Mouse (Mus musculus): ENCODE measurements around the gene Cflar. TPM values are rescaled to one million over a fixed set of nuclear protein-coding genes. Genes with fewer than 3 reads are reported as not detected.

Cflar gene
- polyA plus RNA-seq, 1 experiment from 2014 or later = 42.0 TPM

GRCm38 (mm10) chr1:58716162-58716882, 5.0 kb downstream of the Cflar start:
- Histone ChIP-seq H3K27ac (ENCODE audit: low read length) (peak overlapping the region; percentile 78), H3K9ac (ENCODE audit: low read length) (0 out of 2 replicates have a peak overlapping the region, but pooled peaks have one; percentile 25)

DNA sequence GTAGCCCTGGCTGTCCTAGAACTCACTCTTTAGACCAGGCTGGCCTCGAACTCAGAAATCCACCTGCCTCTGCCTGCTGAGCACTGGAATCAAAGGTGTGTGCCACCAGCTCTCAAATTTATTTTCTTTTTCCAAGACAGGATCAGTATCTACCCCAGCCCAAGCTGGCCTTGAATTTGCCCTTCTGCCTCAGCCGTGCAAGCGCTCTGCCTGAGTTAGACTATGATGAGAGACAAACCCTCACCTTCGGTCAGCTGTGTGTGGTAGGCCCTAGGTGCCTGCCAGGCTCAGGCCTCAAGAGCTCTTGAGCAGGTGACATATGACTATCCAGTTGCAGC, 5.5 kb downstream of the Cflar start:
- Histone ChIP-seq H3K9me3 (replicated peaks; ENCODE audit: control insufficient read depth, low read length) (no peaks in the 10 kb centered on the region), H3K36me3 (ENCODE audit: control insufficient read depth, insufficient read depth) (peaks cover 16% of the 10 kb centered on the region), H3K27ac (ENCODE audit: low read length) (peak overlapping the region; percentile 78), H3K4me1 (ENCODE audit: control insufficient read depth, insufficient read depth, low read length) (peaks cover 33% of the 10 kb centered on the region), H3K9ac (ENCODE audit: low read length) (no peak overlapping the region), H3K27me3 (ENCODE audit: control insufficient read depth, insufficient read depth, low read length) (no peaks in the 10 kb centered on the region), H3K4me3 (ENCODE audit: low read length) (no peak overlapping the region), H3K4me2 (ENCODE audit: low read depth, low read length) (0 out of 2 replicates have a peak overlapping the region, but pooled peaks have one; percentile 52)
- WGBS = 89% methylated on average over 4 of the region's 4 CpGs
- ATAC-seq (replicated peaks; ENCODE audit: extremely low read depth, insufficient read depth, low FRiP score) = no peak

More at GRCm38 (mm10) chr1:58716162-58716882, 5.0 kb downstream of the Cflar start:
- no peak for ATAC-seq (replicated peaks; ENCODE audit: extremely low read depth, insufficient read depth, low FRiP score)
- Histone ChIP-seq H3K4me1 (ENCODE audit: control insufficient read depth, insufficient read depth, low read length) (peaks cover 31% of the 10 kb centered on the region), H3K36me3 (ENCODE audit: control insufficient read depth, insufficient read depth) (peaks cover 16% of the 10 kb centered on the region), H3K4me3 (ENCODE audit: low read length) (peak overlapping the region; percentile 24), H3K27me3 (ENCODE audit: control insufficient read depth, insufficient read depth, low read length) (no peaks in the 10 kb centered on the region), H3K4me2 (ENCODE audit: low read depth, low read length) (peak overlapping the region; percentile 52), H3K9me3 (replicated peaks; ENCODE audit: control insufficient read depth, low read length) (no peaks in the 10 kb centered on the region)
- 45% methylated on average over 7 of the region's 7 CpGs for WGBS

- peaks cover 16% of the 10 kb centered on the region for H3K36me3 ChIP-seq (ENCODE audit: control insufficient read depth, insufficient read depth)
- 89% methylated on average over 8 of the region's 8 CpGs for WGBS
- no peak overlapping the region for H3K4me2 ChIP-seq (ENCODE audit: low read depth, low read length)
- H3K9me3 ChIP-seq (replicated peaks; ENCODE audit: control insufficient read depth, low read length) = no peaks in the 10 kb centered on the region
- no peak overlapping the region for H3K9ac ChIP-seq (ENCODE audit: low read length)
- ATAC-seq (replicated peaks; ENCODE audit: extremely low read depth, insufficient read depth, low FRiP score) = no peak
- no peak overlapping the region for H3K27ac ChIP-seq (ENCODE audit: low read length)
- H3K27me3 ChIP-seq (ENCODE audit: control insufficient read depth, insufficient read depth, low read length) = no peaks in the 10 kb centered on the region
- peaks cover 39% of the 10 kb centered on the region for H3K4me1 ChIP-seq (ENCODE audit: control insufficient read depth, insufficient read depth, low read length)
- H3K4me3 ChIP-seq (ENCODE audit: low read length) = no peak overlapping the region
Measured at GRCm38 (mm10) chr1:58717589-58718270, 6.4 kb downstream of the Cflar start.

DNA sequence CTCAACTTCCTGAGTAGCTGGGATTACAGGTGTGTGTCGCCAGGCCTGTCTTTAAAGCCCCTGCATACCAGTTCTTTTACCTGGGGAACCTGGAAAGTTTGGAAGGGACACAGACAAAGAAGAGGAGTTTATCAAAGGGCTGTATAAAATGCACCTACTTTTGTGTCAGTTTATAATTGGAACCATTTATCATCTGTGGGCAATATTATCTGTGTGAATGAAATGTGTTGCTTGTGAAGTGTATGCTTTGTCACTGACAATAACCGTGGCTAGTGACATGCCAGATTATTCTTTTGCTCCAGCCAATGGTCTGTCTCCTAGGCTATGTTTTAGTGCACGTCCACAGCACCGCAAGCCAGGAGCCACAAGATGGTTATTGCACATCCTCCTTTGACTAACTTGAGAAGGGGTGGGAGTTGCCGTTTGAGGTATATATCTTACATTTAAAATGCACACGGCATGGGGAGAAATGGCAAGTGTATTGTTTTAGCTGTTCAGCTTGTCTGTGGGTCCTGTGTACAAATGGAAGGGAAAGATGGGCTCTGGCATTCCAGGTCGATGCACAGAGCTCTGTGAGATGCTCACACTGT, 8.1 kb downstream of the Cflar start:
- Histone ChIP-seq H3K9ac (ENCODE audit: low read length) (no peak overlapping the region), H3K27ac (ENCODE audit: low read length) (no peak overlapping the region)

GRCm38 (mm10) chr1:58720090-58720489, 8.8 kb downstream of the Cflar start:
- WGBS = 77% methylated on average over 8 of the region's 8 CpGs

More for the DNA sequence above, 8.1 kb downstream of the Cflar start:
- Histone ChIP-seq H3K27me3 (ENCODE audit: control insufficient read depth, insufficient read depth, low read length) (no peaks in the 10 kb centered on the region), H3K4me3 (ENCODE audit: low read length) (no peak overlapping the region), H3K4me1 (ENCODE audit: control insufficient read depth, insufficient read depth, low read length) (peaks cover 36% of the 10 kb centered on the region), H3K4me2 (ENCODE audit: low read depth, low read length) (no peak overlapping the region), H3K9me3 (replicated peaks; ENCODE audit: control insufficient read depth, low read length) (no peaks in the 10 kb centered on the region), H3K36me3 (ENCODE audit: control insufficient read depth, insufficient read depth) (peaks cover 16% of the 10 kb centered on the region)
- 71% methylated on average over 7 of the region's 7 CpGs for WGBS
- ATAC-seq (replicated peaks; ENCODE audit: extremely low read depth, insufficient read depth, low FRiP score) = no peak

GRCm38 (mm10) chr1:58720988-58721387, 9.7 kb downstream of the Cflar start:
- Histone ChIP-seq H3K27me3 (ENCODE audit: control insufficient read depth, insufficient read depth, low read length) (no peaks in the 10 kb centered on the region), H3K4me1 (ENCODE audit: control insufficient read depth, insufficient read depth, low read length) (peaks cover 26% of the 10 kb centered on the region), H3K4me3 (ENCODE audit: low read length) (no peak overlapping the region), H3K36me3 (ENCODE audit: control insufficient read depth, insufficient read depth) (peaks cover 7% of the 10 kb centered on the region), H3K9ac (ENCODE audit: low read length) (no peak overlapping the region), H3K9me3 (replicated peaks; ENCODE audit: control insufficient read depth, low read length) (no peaks in the 10 kb centered on the region), H3K4me2 (ENCODE audit: low read depth, low read length) (no peak overlapping the region), H3K27ac (ENCODE audit: low read length) (peak overlapping the region; percentile 16; the same call in 1 of the 2 replicates)
- 70% methylated on average over 4 of the region's 4 CpGs for WGBS
- no peak for ATAC-seq (replicated peaks; ENCODE audit: extremely low read depth, insufficient read depth, low FRiP score)

More at GRCm38 (mm10) chr1:58720090-58720489, 8.8 kb downstream of the Cflar start:
- Histone ChIP-seq H3K4me3 (ENCODE audit: low read length) (no peak overlapping the region), H3K9me3 (replicated peaks; ENCODE audit: control insufficient read depth, low read length) (no peaks in the 10 kb centered on the region), H3K4me1 (ENCODE audit: control insufficient read depth, insufficient read depth, low read length) (peaks cover 29% of the 10 kb centered on the region), H3K4me2 (ENCODE audit: low read depth, low read length) (0 out of 2 replicates have a peak overlapping the region, but pooled peaks have one; percentile 16), H3K9ac (ENCODE audit: low read length) (no peak overlapping the region), H3K36me3 (ENCODE audit: control insufficient read depth, insufficient read depth) (peaks cover 11% of the 10 kb centered on the region), H3K27me3 (ENCODE audit: control insufficient read depth, insufficient read depth, low read length) (no peaks in the 10 kb centered on the region), H3K27ac (ENCODE audit: low read length) (peak overlapping the region; percentile 16; the same call in 1 of the 2 replicates)
- ATAC-seq (replicated peaks; ENCODE audit: extremely low read depth, insufficient read depth, low FRiP score) = no peak

GRCm38 (mm10) chr1:58722115-58722938, 11.0 kb downstream of the Cflar start:
- H3K4me3 ChIP-seq (ENCODE audit: low read length) = no peak overlapping the region
- no peaks in the 10 kb centered on the region for H3K9me3 ChIP-seq (replicated peaks; ENCODE audit: control insufficient read depth, low read length)
- no peak overlapping the region for H3K9ac ChIP-seq (ENCODE audit: low read length)
- WGBS = 67% methylated on average over 11 of the region's 11 CpGs
- peaks cover 5% of the 10 kb centered on the region; the same call in 1 of the 2 replicates for H3K36me3 ChIP-seq (ENCODE audit: control insufficient read depth, insufficient read depth)
- ATAC-seq (replicated peaks; ENCODE audit: extremely low read depth, insufficient read depth, low FRiP score) = no peak
- H3K4me2 ChIP-seq (ENCODE audit: low read depth, low read length) = no peak overlapping the region
- no peak overlapping the region for H3K27ac ChIP-seq (ENCODE audit: low read length)
- H3K27me3 ChIP-seq (ENCODE audit: control insufficient read depth, insufficient read depth, low read length) = no peaks in the 10 kb centered on the region
- H3K4me1 ChIP-seq (ENCODE audit: control insufficient read depth, insufficient read depth, low read length) = peaks cover 18% of the 10 kb centered on the region

DNA sequence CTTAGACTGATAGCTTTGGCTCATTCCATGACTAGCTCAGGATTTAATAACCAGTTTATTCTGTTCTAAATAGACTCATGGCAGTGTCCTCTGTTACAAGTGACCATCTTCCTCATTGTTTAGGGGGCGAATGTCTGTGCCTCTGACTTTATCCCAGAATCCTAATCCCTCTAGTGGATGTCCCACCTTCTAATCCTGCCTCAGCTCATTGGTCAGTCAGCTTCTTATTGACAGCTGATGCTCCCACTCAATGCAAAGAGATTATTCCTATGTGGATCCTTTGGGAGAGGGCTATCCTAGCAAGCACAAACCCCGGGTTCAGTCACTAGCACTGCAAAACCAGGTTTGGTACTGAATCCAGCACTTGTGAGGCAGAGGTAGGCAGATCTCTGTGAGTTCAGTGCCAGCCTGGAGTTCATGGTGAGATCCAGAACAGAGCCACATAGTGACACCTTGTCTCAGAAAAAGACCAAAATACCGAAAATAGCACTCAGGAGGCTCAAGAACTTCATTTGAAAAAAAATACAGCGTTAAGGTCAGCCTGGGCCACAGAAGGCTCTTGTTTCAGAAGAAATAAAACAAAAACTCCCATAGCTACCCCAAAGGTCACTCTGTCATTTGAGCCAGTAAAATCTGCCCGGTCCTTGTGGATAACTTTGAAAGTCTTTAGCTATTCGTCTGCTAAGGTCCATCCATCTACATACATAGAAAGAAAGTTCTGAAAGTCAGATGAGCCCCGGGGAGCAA, 11.9 kb downstream of the Cflar start:
- 68% methylated on average over 7 of the region's 7 CpGs for WGBS
- no peak overlapping the region for H3K27ac ChIP-seq (ENCODE audit: low read length)
- ATAC-seq (replicated peaks; ENCODE audit: extremely low read depth, insufficient read depth, low FRiP score) = no peak

More for the DNA sequence above, 11.9 kb downstream of the Cflar start:
- H3K9ac ChIP-seq (ENCODE audit: low read length) = 0 out of 2 replicates have a peak overlapping the region, but pooled peaks have one; percentile 7
- H3K27me3 ChIP-seq (ENCODE audit: control insufficient read depth, insufficient read depth, low read length) = no peaks in the 10 kb centered on the region
- no peak overlapping the region for H3K4me3 ChIP-seq (ENCODE audit: low read length)
- peaks cover 18% of the 10 kb centered on the region for H3K4me1 ChIP-seq (ENCODE audit: control insufficient read depth, insufficient read depth, low read length)
- H3K4me2 ChIP-seq (ENCODE audit: low read depth, low read length) = no peak overlapping the region
- H3K36me3 ChIP-seq (ENCODE audit: control insufficient read depth, insufficient read depth) = peaks cover 5% of the 10 kb centered on the region; the same call in 1 of the 2 replicates
- no peaks in the 10 kb centered on the region for H3K9me3 ChIP-seq (replicated peaks; ENCODE audit: control insufficient read depth, low read length)

Data from heart, embryonic 16.5 days (tissue).